Comparison of ENCODE assay signal across 8 mouse cellular contexts in the genomic region with DNA sequence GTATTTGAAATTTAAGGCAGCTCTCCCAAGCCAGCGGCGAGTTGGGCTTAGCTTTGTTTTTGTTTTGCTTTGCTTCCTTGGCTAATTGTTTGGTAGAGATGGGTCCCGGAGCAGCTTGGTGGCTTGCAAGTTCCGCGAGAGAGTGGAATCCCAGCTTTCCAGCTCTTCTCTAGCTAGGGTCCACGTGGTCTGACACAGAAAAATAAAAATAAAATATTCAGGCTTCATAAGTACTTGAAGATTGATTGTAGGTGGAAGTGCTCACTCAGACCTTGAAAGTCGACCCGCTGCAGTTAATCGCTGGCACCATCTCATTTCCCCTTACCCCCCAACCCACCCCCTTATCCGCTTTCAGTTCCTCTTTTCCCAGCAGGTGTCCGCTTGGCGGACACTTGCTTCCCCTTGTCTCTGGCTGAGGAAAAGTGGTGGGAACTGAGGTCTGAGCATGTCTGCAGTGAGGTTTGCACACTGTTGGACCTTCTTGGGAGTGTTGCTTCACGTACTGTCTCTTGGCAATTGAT.
A peak's percentile ranks its signal among the peaks of the same experiment; 100 is the strongest.
DNase-seq lines count a peak whose midpoint lies in the region; ATAC-seq and TF ChIP-seq lines count a peak whose summit lies in the region.

No protein-coding gene starts in this region.

- no peaks in the 10 kb centered on the region for H3K9me3 ChIP-seq in lung, embryonic 14.5 days (ENCODE audit: low read depth, low read length)

- 0 out of 2 replicates have a peak, but pooled peaks cover 2% of the 10 kb centered on the region for H3K4me1 ChIP-seq in lung, embryonic 14.5 days (ENCODE audit: insufficient read depth)

- TF ChIP-seq CTCF in lung, embryonic 14.5 days (IDR thresholded peaks at IDR 0.05; ENCODE audit: low read depth): no peak

- DNase-seq in layer of hippocampus, postnatal 10 days (ENCODE audit: low spot score in 2 of 2): peak; percentile 25 to 27
- DNase-seq in layer of hippocampus, postnatal 36 days: no peak
- DNase-seq in adrenal gland, postnatal 10 days: peak; percentile 46
- DNase-seq in heart, adult 8-10 months (ENCODE audit: low spot score): peak; percentile 54
- DNase-seq in kidney, adult 8-10 months: peak; percentile 21 to 33
- peak; percentile 59 for DNase-seq in lung, embryonic 14.5 days
- DNase-seq in left cerebral cortex, postnatal 25 days (ENCODE audit: low spot score in 2 of 2): no peak

- H3K27me3 ChIP-seq in lung, embryonic 14.5 days (ENCODE audit: insufficient read depth, low read length): no peaks in the 10 kb centered on the region

- peak overlapping the region; percentile 68 for H3K27ac ChIP-seq in lung, embryonic 14.5 days (ENCODE audit: low read depth)

- 3% methylated on average over 13 of the region's 13 CpGs for WGBS in lung, embryonic 14.5 days

- peak; percentile 33; the same call in 1 of the 2 replicates for ATAC-seq in lung, embryonic 14.5 days (ENCODE audit: insufficient read depth)
- peak; percentile 35 for ATAC-seq in neutrophil, adult 5-6 weeks (ENCODE audit: extremely low read depth, insufficient number of reproducible peaks, low FRiP score, poor library complexity, severe bottlenecking)

- H3K4me2 ChIP-seq in lung, embryonic 14.5 days: peak overlapping the region; percentile 77

- peak overlapping the region; percentile 36 for H3K4me3 ChIP-seq in lung, embryonic 14.5 days (ENCODE audit: low read depth, low read length)

- H3K9ac ChIP-seq in lung, embryonic 14.5 days: peak overlapping the region; percentile 41; the same call in 1 of the 2 replicates

- no peaks in the 10 kb centered on the region for H3K36me3 ChIP-seq in lung, embryonic 14.5 days (ENCODE audit: insufficient read depth)

- intact Hi-C loops in left cerebral cortex, postnatal 25 days (cut with DNase I): loop anchor here (1.0 to 5.0 kb wide), 2 partner anchors 198 to 294 kb away; a partner anchor contains a TSS

Comparison
In these comparisons a context has a peak if more than half of its experiments do, and no peak if none do; other contexts are left out.
1. DNase-seq: peak in layer of hippocampus, postnatal 10 days (2 of 2), adrenal gland, postnatal 10 days (single experiment), heart, adult 8-10 months (single experiment), kidney, adult 8-10 months (2 of 2) and lung, embryonic 14.5 days (single experiment); none in layer of hippocampus, postnatal 36 days (0 of 2) and left cerebral cortex, postnatal 25 days (0 of 2).